9 mouse cellular contexts compared by ENCODE assay signal in genomic region chr16:55858465-55858864, GRCm38 (mm10). TPM values are rescaled to one million over a fixed set of nuclear protein-coding genes. Genes with fewer than 3 reads are reported as not detected.
DNase-seq lines count a peak whose midpoint lies in the region; ATAC-seq and TF ChIP-seq lines count a peak whose summit lies in the region.
"Had no signal": no experiment of that assay in that cellular context is flagged by ENCODE, and none has a peak within 500 bp of the region (broad histone marks: within the 10 kb centered on the region; RNA-seq: fewer than 3 reads in every experiment).

No protein-coding gene starts in this region.

- H3K27me3 ChIP-seq in heart, adult 2 months (ENCODE audit: control insufficient read depth, insufficient read depth, low read length), result no peaks in the 10 kb centered on the region
- H3K27me3 ChIP-seq in heart, embryonic 10.5 days (ENCODE audit: insufficient read depth, poor library complexity, severe bottlenecking), result no peaks in the 10 kb centered on the region
- no peaks in the 10 kb centered on the region for H3K27me3 ChIP-seq in midbrain, embryonic 12.5 days
- no peaks in the 10 kb centered on the region for H3K27me3 ChIP-seq in spleen, adult 2 months (ENCODE audit: control insufficient read depth, insufficient read depth, low read length)
- H3K27me3 ChIP-seq: megakaryocyte, embryonic 14.5 days had no signal

- TF ChIP-seq CTCF in heart, adult 2 months (IDR thresholded peaks at IDR 0.05), result peak; percentile 82
- peak; percentile 83; the same call in 1 of the 2 replicates for TF ChIP-seq CTCF in spleen, adult 2 months (IDR thresholded peaks at IDR 0.05; ENCODE audit: extremely low read depth, insufficient read depth, insufficient read length, insufficient replicate concordance)

- no peak for TF ChIP-seq POLR2A in heart, adult 2 months (IDR thresholded peaks at IDR 0.05; ENCODE audit: insufficient read depth, low read depth, low read length)
- TF ChIP-seq POLR2A in spleen, adult 2 months (IDR thresholded peaks at IDR 0.05; ENCODE audit: low read depth, low read length), result no peak

- DNase-seq in heart, adult 2 months, result peak; percentile 52 to 73
- no peak for DNase-seq in heart, embryonic 10.5 days (ENCODE audit: low spot score)
- DNase-seq in adrenal gland, adult 8-10 months, result peak; percentile 35
- DNase-seq in embryo, embryonic 11 days, result peak; percentile 64
- DNase-seq in left cerebral cortex, adult 11 months (ENCODE audit: low spot score), result peak; percentile 62
- DNase-seq in spleen, adult 2 months (ENCODE audit: low read depth in 1 of 2, low spot score in 2 of 2), result peak; percentile 41 to 74

- 67% methylated on average over 6 of the region's 6 CpGs for WGBS in heart, adult 2 months
- WGBS in heart, embryonic 10.5 days, result 59% methylated on average over 6 of the region's 6 CpGs
- 70% methylated on average over 6 of the region's 6 CpGs for WGBS in midbrain, embryonic 12.5 days
- WGBS in spleen, adult 2 months, result 69% methylated on average over 6 of the region's 6 CpGs

- no peak for TF ChIP-seq EP300 in heart, adult 2 months (IDR thresholded peaks at IDR 0.05; ENCODE audit: insufficient read depth, low read depth, low read length)

- no peak overlapping the region for H3K4me3 ChIP-seq in heart, adult 2 months
- H3K4me3 ChIP-seq in heart, embryonic 10.5 days, result no peak overlapping the region
- no peak overlapping the region for H3K4me3 ChIP-seq in midbrain, embryonic 12.5 days
- H3K4me3 ChIP-seq in spleen, adult 2 months (ENCODE audit: extremely low read depth, insufficient read depth, insufficient read length), result no peak overlapping the region
- H3K4me3 ChIP-seq: megakaryocyte, embryonic 14.5 days had no signal

- intact Hi-C loops in heart, adult 2 months (cut with DNase I), result loop anchor here (10.0 kb wide), 1 partner anchor 234 kb away; no protein-coding TSS in a partner anchor

- H3K27ac ChIP-seq in heart, adult 2 months, result no peak overlapping the region
- H3K27ac ChIP-seq in heart, embryonic 10.5 days, result no peak overlapping the region
- no peak overlapping the region for H3K27ac ChIP-seq in midbrain, embryonic 12.5 days (replicated peaks)
- no peak overlapping the region for H3K27ac ChIP-seq in spleen, adult 2 months (ENCODE audit: insufficient read depth, low read length)

- no peak overlapping the region for H3K9ac ChIP-seq in heart, adult 2 months (ENCODE audit: low read depth, low read length)
- no peak overlapping the region for H3K9ac ChIP-seq in midbrain, embryonic 12.5 days (replicated peaks)

- no peak overlapping the region for H3K4me2 ChIP-seq in midbrain, embryonic 12.5 days (replicated peaks)

- no peaks in the 10 kb centered on the region for H3K79me2 ChIP-seq in heart, adult 2 months (replicated peaks; ENCODE audit: control insufficient read depth, insufficient read depth, low read length)

- peaks cover 1% of the 10 kb centered on the region for H3K4me1 ChIP-seq in heart, adult 2 months (ENCODE audit: control insufficient read depth, insufficient read depth, low read length)
- no peaks in the 10 kb centered on the region for H3K4me1 ChIP-seq in heart, embryonic 10.5 days
- no peaks in the 10 kb centered on the region for H3K4me1 ChIP-seq in midbrain, embryonic 12.5 days
- no peaks in the 10 kb centered on the region for H3K4me1 ChIP-seq in spleen, adult 2 months (ENCODE audit: control insufficient read depth, insufficient read depth, insufficient read length)

- peak; percentile 83 to 89 for ATAC-seq in hematopoietic stem cell, adult 5-6 weeks (replicated peaks in 1 of 2; ENCODE audit: insufficient read depth in 1 of 2, low FRiP score in 2 of 2, low TSS enrichment in 1 of 2, low read depth in 1 of 2, poor library complexity in 2 of 2, severe bottlenecking in 2 of 2)
- ATAC-seq in midbrain, embryonic 12.5 days (ENCODE audit: low FRiP score, low read depth), result 0 out of 2 replicates have a peak, but pooled peaks have one; percentile 42

- no peaks in the 10 kb centered on the region for H3K36me3 ChIP-seq in heart, adult 2 months (ENCODE audit: control insufficient read depth, insufficient read depth, low read length)
- H3K36me3 ChIP-seq in heart, embryonic 10.5 days, result peaks cover 9% of the 10 kb centered on the region; the same call in 1 of the 2 replicates
- peaks cover 15% of the 10 kb centered on the region; the same call in 1 of the 2 replicates for H3K36me3 ChIP-seq in midbrain, embryonic 12.5 days
- peaks cover 12% of the 10 kb centered on the region for H3K36me3 ChIP-seq in spleen, adult 2 months (ENCODE audit: control insufficient read depth, insufficient read depth, low read length)

- H3K9me3 ChIP-seq in heart, embryonic 10.5 days, result no peaks in the 10 kb centered on the region
- H3K9me3 ChIP-seq in midbrain, embryonic 12.5 days, result no peaks in the 10 kb centered on the region

RNA-seq across cellular contexts. Expression of gene Nfkbiz, which starts 19.8 kb away (rescaled TPM):
- total RNA-seq in heart, adult 2 months (2021), result 1 to 10 TPM; 2.1 to 2.3 TPM
- 2.8 and 3.4 TPM in 2 replicates for polyA plus RNA-seq in heart, adult 2 months (2012; rRNA removed)
- polyA plus RNA-seq in heart, embryonic 10.5 days (2016; fragmentation: Nextera tagmentation; extraction: Ambion mirVana), result 1.7 and 3.1 TPM in 2 replicates
- 1 to 10 TPM; 3.4 to 8.0 (median 5.0) TPM for total RNA-seq in adrenal gland, adult 8-10 months (2022)
- 84.1 and 85.5 TPM in 2 replicates for total RNA-seq in hematopoietic stem cell, adult 5-6 weeks (2017)
- polyA plus RNA-seq in midbrain, embryonic 12.5 days (2016; fragmentation: Nextera tagmentation; extraction: Ambion mirVana), result 1.5 TPM in 2 replicates
- 16.6 and 21.5 TPM in 2 replicates for polyA plus RNA-seq in spleen, adult 2 months (2012; rRNA removed)

RNA-seq across cellular contexts. Expression of gene Nxpe3, which starts 36.6 kb away (rescaled TPM):
- under 1 TPM; 0.43 to 0.44 TPM for total RNA-seq in heart, adult 2 months (2021)
- polyA plus RNA-seq in heart, adult 2 months (2012; rRNA removed), result 0.51 and 0.82 TPM in 2 replicates
- polyA plus RNA-seq in heart, embryonic 10.5 days (2016; fragmentation: Nextera tagmentation; extraction: Ambion mirVana), result 0.58 and 0.95 TPM in 2 replicates
- total RNA-seq in adrenal gland, adult 8-10 months (2022), result 1 to 10 TPM; 2.0 to 3.4 (median 2.7) TPM
- total RNA-seq in hematopoietic stem cell, adult 5-6 weeks (2017), result 12.3 and 19.0 TPM in 2 replicates
- polyA plus RNA-seq in midbrain, embryonic 12.5 days (2016; fragmentation: Nextera tagmentation; extraction: Ambion mirVana), result 1.0 and 1.1 TPM in 2 replicates
- 6.0 and 6.1 TPM in 2 replicates for polyA plus RNA-seq in spleen, adult 2 months (2012; rRNA removed)
